Mouse (Mus musculus) liver, adult 2 months (tissue): ENCODE measurements at regions not wholly inside any gene's neighbourhood (a gene's known extent, or its start where the extent isn't known, plus 50 kb on each side); places are given as distances from the start of the nearest gene placed in this dataset.

Experiments
- DNase-seq: peaks from one replicate; pipeline ENCODE4 v3.0.0-alpha.2; 2011; ENCODE audit warnings: low read depth, low spot score; ENCODE audit errors: extremely low read depth
- H3K27ac ChIP-seq: fragments of 200-500 bp; replicated peaks from 2 replicates; pipeline ENCODE4 v1.5.1; 2012; ENCODE audit warnings: low read depth, mild to moderate bottlenecking, control low read depth, inconsistent platforms, low read length; ENCODE audit not compliant: insufficient read depth
- H3K27me3 ChIP-seq: fragments of 200-500 bp; 2 replicates; pipeline ENCODE4 v1.6.1; 2012; ENCODE audit warnings: mild to moderate bottlenecking, moderate library complexity, low read length, inconsistent platforms; ENCODE audit not compliant: control insufficient read depth, insufficient read depth
- H3K36me3 ChIP-seq: fragments of 200-500 bp; 2 replicates; pipeline ENCODE4 v1.6.1; 2012; ENCODE audit warnings: low read length, inconsistent platforms; ENCODE audit not compliant: control insufficient read depth, insufficient read depth
- H3K4me1 ChIP-seq: fragments of 200-500 bp; 2 replicates; pipeline ENCODE4 v1.6.1; 2011; ENCODE audit warnings: low read length; ENCODE audit not compliant: control insufficient read depth, insufficient read depth
- H3K4me3 ChIP-seq: fragments of 200-500 bp; 2 replicates; pipeline ENCODE4 v1.5.1; 2011; ENCODE audit warnings: low read depth, mild to moderate bottlenecking, control low read depth, low read length, moderate library complexity; ENCODE audit not compliant: insufficient read depth
- H3K79me2 ChIP-seq: fragments of 200-500 bp; 2 replicates; pipeline ENCODE4 v1.6.1; 2012; ENCODE audit warnings: inconsistent platforms, mild to moderate bottlenecking, low read length, moderate library complexity; ENCODE audit not compliant: control insufficient read depth, insufficient read depth
- H3K9ac ChIP-seq: fragments of 200-500 bp; 2 replicates; pipeline ENCODE4 v1.6.1; 2012; ENCODE audit warnings: low read depth, mild to moderate bottlenecking, control low read depth, inconsistent platforms, low read length
- CTCF ChIP-seq: fragments of 200-500 bp; IDR thresholded peaks from 2 replicates; pipeline ENCODE4 v1.5.1; 2011; ENCODE audit warnings: low read depth, low read length, control low read depth
- POLR2A ChIP-seq: fragments of 200-500 bp; IDR thresholded peaks from 2 replicates; pipeline ENCODE4 v1.6.1; 2011; ENCODE audit warnings: low read length, control low read depth; ENCODE audit not compliant: insufficient read depth; ENCODE audit errors: extremely low read depth
- WGBS: fragments of 180-500 bp; shearing (Covaris S2); methylation state at CpG from one replicate; pipeline ENCODE4 v1.1.7; 2018; 5-methylcytosine and 5-hydroxymethylcytosine counted together

GRCm38 (mm10) chr13:112099953-112100591, 188.2 kb upstream of the Ankrd55 start:
- 58% methylated on average over 7 of the region's 7 CpGs for WGBS
- Histone ChIP-seq H3K9ac (no peak overlapping the region), H3K79me2 (no peaks in the 10 kb centered on the region), H3K27ac (no peak overlapping the region), H3K36me3 (no peaks in the 10 kb centered on the region), H3K4me3 (no peak overlapping the region), H3K4me1 (no peaks in the 10 kb centered on the region; the same call in 1 of the 2 replicates), H3K27me3 (no peaks in the 10 kb centered on the region)
- DNase-seq = no peak
- TF ChIP-seq CTCF (no peak), POLR2A (no peak)

- Histone ChIP-seq H3K36me3 (no peaks in the 10 kb centered on the region), H3K27ac (peak overlapping the region; percentile 4; the same call in 1 of the 2 replicates), H3K27me3 (no peaks in the 10 kb centered on the region), H3K4me3 (peak overlapping the region; percentile 60), H3K4me1 (no peaks in the 10 kb centered on the region; the same call in 1 of the 2 replicates), H3K9ac (peak overlapping the region; percentile 50), H3K79me2 (no peaks in the 10 kb centered on the region)
- WGBS = 4% methylated on average over 31 of the region's 31 CpGs
- TF ChIP-seq CTCF = no peak
- TF ChIP-seq POLR2A = no peak
- peak; percentile 84 for DNase-seq
Observed at GRCm38 (mm10) chr13:112100592-112101420, 187.4 kb upstream of the Ankrd55 start.

GRCm38 (mm10) chr13:112101421-112101756, 186.9 kb upstream of the Ankrd55 start:
- H3K27ac ChIP-seq = no peak overlapping the region
- no peaks in the 10 kb centered on the region; the same call in 1 of the 2 replicates for H3K4me1 ChIP-seq
- peak overlapping the region; percentile 6; the same call in 1 of the 2 replicates for H3K4me3 ChIP-seq
- 77% methylated on average over 5 of the region's 5 CpGs for WGBS
- no peaks in the 10 kb centered on the region for H3K79me2 ChIP-seq
- no peaks in the 10 kb centered on the region for H3K27me3 ChIP-seq
- H3K36me3 ChIP-seq = no peaks in the 10 kb centered on the region
- no peak overlapping the region for H3K9ac ChIP-seq
- no peak for DNase-seq
- no peak for TF ChIP-seq POLR2A
- no peak for TF ChIP-seq CTCF

DNA sequence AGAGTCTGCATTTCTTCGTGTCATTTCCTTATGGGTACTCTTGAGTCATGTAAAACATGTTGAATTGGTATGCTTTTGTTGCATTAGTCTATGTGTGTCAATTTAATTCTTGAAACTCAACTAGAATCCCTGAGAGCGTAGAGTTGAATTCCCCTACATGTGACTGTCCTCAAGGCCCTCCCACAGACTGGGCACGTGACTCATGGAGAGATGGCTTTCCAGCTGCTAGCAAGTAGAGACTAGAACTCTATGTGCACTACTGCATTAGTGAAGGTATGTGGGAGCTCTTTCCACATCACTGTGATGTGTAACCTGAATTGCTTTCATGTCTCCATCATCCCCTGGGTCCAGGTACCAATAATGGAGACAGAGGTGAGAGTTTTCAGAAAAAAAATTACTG, 182.3 kb upstream of the Ankrd55 start:
- no peaks in the 10 kb centered on the region for H3K27me3 ChIP-seq
- no peaks in the 10 kb centered on the region; the same call in 1 of the 2 replicates for H3K4me1 ChIP-seq
- DNase-seq = no peak
- H3K36me3 ChIP-seq = no peaks in the 10 kb centered on the region
- H3K9ac ChIP-seq = no peak overlapping the region
- WGBS = 93% methylated on average over 3 of the region's 3 CpGs
- H3K79me2 ChIP-seq = no peaks in the 10 kb centered on the region
- TF ChIP-seq POLR2A = no peak
- no peak for TF ChIP-seq CTCF
- H3K4me3 ChIP-seq = no peak overlapping the region
- no peak overlapping the region for H3K27ac ChIP-seq

GRCm38 (mm10) chr13:112114741-112115201, 173.5 kb upstream of the Ankrd55 start:
- H3K27me3 ChIP-seq = no peaks in the 10 kb centered on the region
- no peaks in the 10 kb centered on the region for H3K4me1 ChIP-seq
- DNase-seq = peak; percentile 79
- no peaks in the 10 kb centered on the region for H3K36me3 ChIP-seq
- H3K79me2 ChIP-seq = no peaks in the 10 kb centered on the region
- H3K27ac ChIP-seq = no peak overlapping the region
- no peak overlapping the region for H3K9ac ChIP-seq
- WGBS = 84% methylated on average over 7 of the region's 7 CpGs
- H3K4me3 ChIP-seq = no peak overlapping the region
- TF ChIP-seq POLR2A = no peak
- no peak for TF ChIP-seq CTCF
